Mouse (Mus musculus) liver, postnatal 0 days (tissue): ENCODE measurements at regions not wholly inside any gene's neighbourhood (a gene's known extent, or its start where the extent isn't known, plus 50 kb on each side); places are given as distances from the start of the nearest gene placed in this dataset.

Source experiments
- CTCF ChIP-seq: sonication (generic); IDR thresholded peaks from 2 replicates; pipeline ENCODE4 v1.5.1; 2016; ENCODE audit warnings: antibody characterized with exemption, low read depth
- EP300 ChIP-seq: IDR thresholded peaks from 2 replicates; pipeline ENCODE4 v1.6.1; 2016; ENCODE audit warnings: antibody characterized with exemption, low read depth, mild to moderate bottlenecking

DNA sequence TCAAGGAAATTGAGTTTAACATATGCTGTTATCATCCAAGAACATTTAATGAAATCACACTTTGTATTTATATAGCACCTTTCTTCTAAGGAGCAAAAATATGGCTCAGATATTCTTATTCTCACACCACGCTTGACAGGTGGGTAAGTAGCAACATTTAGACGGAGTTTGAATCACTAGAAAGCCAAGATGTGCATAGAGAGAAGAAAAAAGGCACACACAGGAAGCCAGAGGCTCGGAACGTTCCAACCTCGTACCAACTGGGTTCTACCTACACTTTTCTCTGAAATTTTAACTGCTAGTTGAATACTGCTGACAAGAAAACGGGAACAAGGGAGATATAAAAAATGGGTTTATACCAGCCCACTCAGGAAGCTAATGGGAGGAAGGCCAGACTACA is 528.4 kb upstream of the Arid1b start:
- TF ChIP-seq CTCF (no peak), EP300 (no peak)
